Mouse (Mus musculus): ENCODE data around the gene Sh2b1.

The Sh2b1 gene

DNA sequence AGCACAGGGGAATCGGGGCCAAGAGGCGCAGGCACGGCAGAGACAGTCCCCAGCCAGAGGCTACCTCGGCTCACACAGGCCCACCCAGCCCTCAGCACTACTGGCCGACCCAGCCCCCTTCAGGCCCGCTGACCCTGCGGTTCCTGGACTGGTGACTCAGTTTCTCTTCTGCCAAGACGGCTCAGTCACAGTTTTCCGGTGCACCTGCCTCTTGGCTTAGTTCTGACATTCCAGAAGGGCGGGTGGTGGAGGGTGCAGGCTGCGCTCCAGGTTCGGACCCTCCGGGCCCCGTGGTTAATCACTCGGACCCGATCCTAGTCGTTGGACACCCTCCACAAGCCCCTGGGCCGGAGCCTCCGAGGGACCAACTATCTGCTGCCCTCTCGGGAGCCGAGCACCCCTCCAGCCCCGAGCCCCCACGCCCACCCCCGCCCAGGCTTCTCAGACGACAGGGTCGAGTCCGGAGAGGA is 703 bp downstream of the Sh2b1 start:
- no peak for DNase-seq (ENCODE audit: low spot score)

- DNase-seq (ENCODE audit: low spot score), result no peak
These were observed 1.6 kb downstream of the Sh2b1 start for GRCm38 (mm10) chr7:126473470-126474086.

DNA sequence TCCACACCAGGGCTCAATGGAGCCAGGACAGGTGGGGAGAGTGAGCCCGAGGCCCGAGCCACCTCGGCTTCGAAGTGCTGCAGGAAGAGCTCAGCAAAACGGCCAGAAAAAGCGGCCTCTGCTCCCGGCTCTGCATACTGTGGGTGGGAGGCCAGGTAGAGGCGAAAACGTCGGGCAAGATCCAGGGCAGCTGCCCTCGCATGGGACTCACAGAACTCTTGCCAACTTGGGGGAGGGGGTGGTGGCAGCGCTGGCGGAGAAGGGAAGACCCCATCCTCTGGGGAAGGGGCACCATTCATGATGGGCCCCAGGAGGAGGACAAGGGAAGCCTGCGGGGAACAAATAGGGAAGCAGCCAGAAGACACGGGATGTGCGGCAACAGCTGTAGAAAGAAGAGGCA is 2.5 kb downstream of the Sh2b1 start:
- no peak for DNase-seq (ENCODE audit: low spot score)

- DNase-seq (ENCODE audit: low spot score), result no peak
These were observed 2.9 kb downstream of the Sh2b1 start for GRCm38 (mm10) chr7:126472306-126472705.

GRCm38 (mm10) chr7:126471853-126472252 is 3.4 kb downstream of the Sh2b1 start:
- DNase-seq (ENCODE audit: low spot score), result no peak

GRCm38 (mm10) chr7:126471361-126471760 is 3.9 kb downstream of the Sh2b1 start:
- no peak for DNase-seq (ENCODE audit: low spot score)

DNA sequence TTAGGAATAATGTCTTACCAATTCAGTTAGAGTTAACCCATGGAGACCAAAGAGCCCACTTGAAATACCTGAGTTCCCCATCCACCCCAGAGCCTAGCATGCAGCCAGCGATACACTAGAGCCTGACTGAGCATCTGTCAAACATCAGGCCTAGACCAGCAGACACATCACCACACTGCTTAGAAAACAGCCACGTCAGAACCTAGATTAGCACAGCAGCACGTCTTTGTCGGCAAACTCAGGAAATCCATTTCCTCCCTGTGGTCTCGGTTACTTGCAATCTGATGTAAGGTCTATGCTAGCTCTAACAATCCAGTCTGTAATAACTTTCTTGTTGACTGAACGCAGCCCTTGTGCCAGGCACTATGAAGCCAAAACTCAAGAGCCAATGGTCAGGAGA is 5.1 kb downstream of the Sh2b1 start:
- DNase-seq (ENCODE audit: low spot score), result no peak

GRCm38 (mm10) chr7:126467834-126468627 is 7.2 kb downstream of the Sh2b1 start:
- no peak for DNase-seq (ENCODE audit: low spot score)

DNA sequence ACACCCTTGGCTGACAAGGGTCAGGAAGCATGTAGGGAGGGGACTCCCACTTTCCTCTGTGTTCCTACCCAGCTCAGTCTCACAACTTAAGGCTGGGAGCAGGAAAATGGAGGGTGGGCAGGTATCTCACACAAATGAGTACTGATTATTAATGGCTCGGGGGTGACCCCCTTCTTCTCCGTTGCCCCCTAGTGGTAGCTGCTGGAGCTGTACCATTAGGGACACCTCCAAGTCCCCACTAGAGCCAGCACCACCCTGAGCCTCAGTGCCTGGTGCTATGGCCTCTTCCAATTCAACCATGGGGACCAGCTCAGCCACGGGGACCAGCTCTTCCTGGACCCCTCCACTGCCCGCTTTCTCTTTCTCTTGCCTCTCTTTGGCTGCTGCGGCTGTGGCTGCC is 8.0 kb downstream of the Sh2b1 start:
- DNase-seq (ENCODE audit: low spot score), result peak; percentile 56

GRCm38 (mm10) chr7:126466707-126467106 is 8.5 kb downstream of the Sh2b1 start:
- DNase-seq (ENCODE audit: low spot score), result no peak

DNA sequence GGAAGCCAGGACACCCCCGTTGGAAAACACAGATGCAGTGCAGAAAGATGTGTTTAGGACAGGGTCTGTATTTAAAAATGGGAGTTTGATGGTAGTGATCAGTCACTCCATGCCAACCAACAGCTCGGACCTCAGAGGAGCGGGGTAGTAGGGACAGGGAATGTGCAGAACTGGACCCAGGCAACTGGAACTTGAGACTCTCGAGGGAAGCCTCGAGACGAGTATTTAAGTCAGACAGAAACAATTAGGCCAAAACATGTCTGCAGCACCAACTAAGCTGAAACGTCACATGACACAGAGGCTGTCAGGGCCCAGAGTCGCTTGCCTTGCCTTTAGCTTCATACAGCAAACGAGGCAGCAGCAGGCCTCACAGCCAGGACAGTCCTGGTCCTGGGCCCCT is 9.1 kb downstream of the Sh2b1 start:
- DNase-seq (ENCODE audit: low spot score), result no peak

- no peak for DNase-seq (ENCODE audit: low spot score)
These were observed 9.8 kb downstream of the Sh2b1 start for GRCm38 (mm10) chr7:126465246-126466030.

DNA sequence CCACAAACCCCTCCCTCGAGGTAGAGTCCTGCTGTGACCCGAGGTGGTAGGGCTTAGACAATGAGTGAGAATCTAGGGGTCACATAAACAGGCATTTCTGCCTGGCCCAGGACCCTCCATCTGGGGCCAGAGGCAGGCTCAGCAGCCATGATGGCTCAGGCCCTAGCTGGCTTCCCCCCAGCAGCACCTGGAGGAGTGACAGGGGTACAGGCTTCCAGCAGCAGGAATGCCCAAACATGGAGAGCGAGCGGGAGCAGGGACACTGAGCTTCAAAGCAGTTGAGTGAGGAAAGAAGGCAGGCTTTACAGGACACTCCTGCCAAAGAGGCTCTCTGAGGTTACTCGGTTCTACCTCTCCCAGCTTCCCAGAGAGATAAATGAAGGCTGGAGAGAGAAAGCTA is 10.4 kb downstream of the Sh2b1 start:
- DNase-seq (ENCODE audit: low spot score), result no peak

- no peak for DNase-seq (ENCODE audit: low spot score)
These were observed 11.1 kb downstream of the Sh2b1 start for GRCm38 (mm10) chr7:126464121-126464520.

DNA sequence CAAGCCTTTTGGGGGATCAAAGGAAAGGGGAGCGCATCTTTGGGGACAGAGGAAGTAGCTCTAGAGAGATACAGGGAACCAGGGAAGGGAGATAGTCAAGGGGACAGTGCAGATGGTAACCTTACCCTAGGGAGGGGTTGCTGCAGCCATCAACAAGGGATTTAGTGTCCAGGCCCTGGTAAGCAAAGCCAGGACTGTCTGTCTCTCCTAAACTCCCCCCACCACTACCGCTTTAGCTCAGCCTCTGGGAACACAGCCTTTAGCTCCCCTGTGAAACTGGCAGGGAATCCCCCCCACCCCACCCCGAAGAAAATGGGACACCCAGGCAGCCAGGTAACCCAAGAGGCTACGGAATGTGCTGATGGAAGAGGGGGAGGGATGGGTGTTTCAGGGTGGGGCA is 11.7 kb downstream of the Sh2b1 start:
- DNase-seq (ENCODE audit: low spot score), result no peak

DNA sequence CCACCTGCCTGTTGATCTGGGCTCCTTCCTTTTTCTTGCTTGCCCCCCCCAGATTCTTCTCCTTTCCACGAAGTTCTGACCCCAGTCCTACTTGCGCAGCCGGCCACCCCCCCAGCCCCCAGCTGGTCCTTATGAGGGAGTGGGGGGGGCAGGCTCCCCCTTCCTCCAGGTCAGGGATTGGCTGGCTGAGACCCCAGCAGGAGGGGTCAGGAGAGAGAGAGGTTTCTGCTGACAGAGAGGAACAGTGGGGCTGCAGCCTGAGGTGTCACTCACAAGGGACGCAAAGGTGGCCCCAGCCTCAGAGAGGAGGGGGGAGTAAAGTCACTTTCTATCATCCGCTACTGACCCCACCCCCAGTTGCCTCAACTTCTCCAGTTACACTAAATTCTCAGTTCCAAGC is 12.2 kb downstream of the Sh2b1 start, which contains the start of gene Atp2a1:
Gene Atp2a1, minus strand, starts transcription at position 105 of the 400 bp plus-strand sequence.
- DNase-seq (ENCODE audit: low spot score), result no peak

- DNase-seq (ENCODE audit: low spot score), result no peak
These were observed 13.6 kb downstream of the Sh2b1 start for GRCm38 (mm10) chr7:126461626-126462025.

- no peak for DNase-seq (ENCODE audit: low spot score)
These were observed 14.4 kb downstream of the Sh2b1 start for GRCm38 (mm10) chr7:126460623-126461399.

GRCm38 (mm10) chr7:126458844-126459618 is 16.2 kb downstream of the Sh2b1 start:
- DNase-seq (ENCODE audit: low spot score), result no peak

- DNase-seq (ENCODE audit: low spot score), result no peak
These were observed 17.0 kb downstream of the Sh2b1 start for GRCm38 (mm10) chr7:126458225-126458624.

All from embryo, embryonic 10.5 days (tissue).